Mouse (Mus musculus): ENCODE measurements around the gene Cygb.

DNA sequence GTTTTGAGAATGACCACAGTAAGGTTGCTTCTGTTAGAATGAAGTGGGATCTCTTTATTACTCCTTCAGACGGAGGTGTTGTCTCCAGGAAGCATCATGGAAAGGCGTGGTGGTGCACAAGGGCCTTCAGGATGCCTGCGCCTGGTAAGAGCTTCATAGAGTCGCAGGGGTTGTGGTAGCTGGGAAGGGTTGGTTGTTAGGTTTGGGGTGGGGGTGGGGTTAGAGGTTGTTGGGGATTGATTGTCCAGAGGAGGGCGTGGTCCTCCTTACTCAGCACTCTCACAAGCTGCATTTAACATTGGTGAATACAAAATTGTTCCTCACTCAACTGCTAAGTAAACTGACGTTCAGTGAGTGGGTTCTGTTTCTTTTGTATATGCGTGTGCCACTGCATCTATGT lies 18.5 kb upstream of the Cygb start:
- no peak for TF ChIP-seq EP300 (IDR thresholded peaks at IDR 0.05; ENCODE audit: low read depth)
- TF ChIP-seq CTCF (IDR thresholded peaks at IDR 0.05; ENCODE audit: low read depth) = no peak; the same call in 1 of the 2 replicates

Data from heart, postnatal 0 days (tissue).